Comparison of ENCODE assay signal across 15 mouse cellular contexts in genomic region chr3:129652476-129652875, GRCm38 (mm10).
"Had no signal": no experiment of that assay in that cellular context is flagged by ENCODE, and none has a peak within 500 bp of the region (broad histone marks: within the 10 kb centered on the region; RNA-seq: fewer than 3 reads in every experiment).

No protein-coding gene starts in this region.

- H3K4me2 ChIP-seq: kidney, embryonic 15.5 days; limb, embryonic 13.5 days; neural tube, embryonic 13.5 days; stomach, embryonic 15.5 days had no signal

- H3K9me3 ChIP-seq: kidney, embryonic 15.5 days; limb, embryonic 13.5 days; midbrain, embryonic 10.5 days; neural tube, embryonic 13.5 days; stomach, embryonic 15.5 days had no signal

- H3K9ac ChIP-seq: kidney, embryonic 15.5 days; limb, embryonic 13.5 days; liver, embryonic 14.5 days; neural tube, embryonic 13.5 days; stomach, embryonic 15.5 days had no signal

- H3K27me3 ChIP-seq: limb, embryonic 13.5 days; neural tube, embryonic 13.5 days; stomach, embryonic 15.5 days had no signal

- DNase-seq: kidney, adult 2 months; kidney, postnatal 25 days; layer of hippocampus, adult 9-11 months; layer of hippocampus, postnatal 36 days; lung, adult 18-20 months; midbrain, embryonic 14.5 days; right cerebral cortex, postnatal 14 days; thymus, adult 2 months; thymus, postnatal 36 days had no signal

- H3K27ac ChIP-seq: kidney, embryonic 15.5 days; limb, embryonic 13.5 days; liver, embryonic 14.5 days; midbrain, embryonic 10.5 days; neural tube, embryonic 13.5 days; stomach, embryonic 15.5 days had no signal

- H3K4me1 ChIP-seq: stomach, embryonic 15.5 days had no signal

- H3K36me3 ChIP-seq: kidney, embryonic 15.5 days; limb, embryonic 13.5 days; midbrain, embryonic 10.5 days; neural tube, embryonic 13.5 days; stomach, embryonic 15.5 days had no signal

- H3K4me3 ChIP-seq: kidney, embryonic 15.5 days; limb, embryonic 13.5 days; midbrain, embryonic 10.5 days; neural tube, embryonic 13.5 days; stomach, embryonic 15.5 days had no signal
